Mouse (Mus musculus) midbrain, embryonic 16.5 days (tissue): Measurements from ENCODE around the gene Col26a1. TPM values are rescaled to one million over a fixed set of nuclear protein-coding genes. Genes with fewer than 3 reads are reported as not detected.

ENCODE experiments used
- ATAC-seq: fragments of 200-750 bp; cut with Nextera tagmentation; 2 replicates; pipeline ENCODE4 v1.8.0; 2017; ENCODE audit warnings: moderate TSS enrichment
- H3K27ac ChIP-seq: fragments of 300-500 bp; sonication (generic); 2 replicates; pipeline ENCODE4 v1.5.1; 2014; ENCODE audit warnings: mild to moderate bottlenecking, low read length, mixed read lengths
- H3K27me3 ChIP-seq: fragments of 300-500 bp; sonication (generic); 2 replicates; pipeline ENCODE4 v1.6.1; 2014; ENCODE audit warnings: low read depth, low read length, mixed read lengths; ENCODE audit not compliant: control insufficient read depth, insufficient read depth
- H3K36me3 ChIP-seq: fragments of 300-500 bp; sonication (generic); 2 replicates; pipeline ENCODE4 v1.6.1; 2014; ENCODE audit warnings: mild to moderate bottlenecking, low read length, moderate library complexity, mixed read lengths; ENCODE audit not compliant: control insufficient read depth, insufficient read depth
- H3K4me1 ChIP-seq: fragments of 300-500 bp; sonication (generic); 2 replicates; pipeline ENCODE4 v1.6.1; 2014; ENCODE audit warnings: mild to moderate bottlenecking, low read length, mixed read lengths; ENCODE audit not compliant: control insufficient read depth, insufficient read depth
- H3K4me2 ChIP-seq: fragments of 300-500 bp; sonication (generic); 2 replicates; pipeline ENCODE4 v1.6.1; 2014; ENCODE audit warnings: mild to moderate bottlenecking, low read length, mixed read lengths
- H3K4me3 ChIP-seq: fragments of 300-500 bp; sonication (generic); 2 replicates; pipeline ENCODE4 v1.5.1; 2014; ENCODE audit warnings: low read depth, mild to moderate bottlenecking, low read length, moderate library complexity, mixed read lengths
- H3K9ac ChIP-seq: fragments of 300-500 bp; sonication (generic); 2 replicates; pipeline ENCODE4 v1.6.1; 2014; ENCODE audit warnings: low read depth, low read length, mixed read lengths
- H3K9me3 ChIP-seq: fragments of 300-500 bp; sonication (generic); replicated peaks from 2 replicates; pipeline ENCODE4 v1.6.1; 2014; ENCODE audit warnings: mild to moderate bottlenecking, low read length, mixed read lengths; ENCODE audit not compliant: control insufficient read depth, poor library complexity, severe bottlenecking
- WGBS: fragments of 180-500 bp; shearing (Covaris S2); extraction: QIAGEN DNeasy Blood & Tissue Kit; methylation state at CpG from one replicate; pipeline ENCODE4 v1.1.7; 2014; 5-methylcytosine and 5-hydroxymethylcytosine counted together
- polyA plus RNA-seq: library from polyadenylated mRNA; unstranded; fragments of >200 nt; fragmentation: Nextera tagmentation; extraction: Ambion mirVana; gene quantifications from 2 replicates; pipeline ENCODE4 v1.2.1, GENCODE M21; 2015

Gene Col26a1
- polyA plus RNA-seq, 1 experiment from 2014 or later = 24.4 TPM

- Histone ChIP-seq H3K4me3 (peak overlapping the region; percentile 5; the same call in 1 of the 2 replicates), H3K9me3 (no peaks in the 10 kb centered on the region), H3K9ac (peak overlapping the region; percentile 50), H3K27ac (no peak overlapping the region), H3K4me1 (peaks cover 8% of the 10 kb centered on the region), H3K4me2 (peak overlapping the region; percentile 38), H3K27me3 (no peaks in the 10 kb centered on the region), H3K36me3 (no peaks in the 10 kb centered on the region)
- 5% methylated on average over 17 of the region's 17 CpGs for WGBS
- no peak for ATAC-seq
Measured at GRCm38 (mm10) chr5:136802732-136803131, 80.3 kb downstream of the Col26a1 start.

GRCm38 (mm10) chr5:136796917-136797316 lies 86.1 kb downstream of the Col26a1 start:
- Histone ChIP-seq H3K36me3 (no peaks in the 10 kb centered on the region), H3K9ac (no peak overlapping the region), H3K27ac (no peak overlapping the region), H3K4me2 (no peak overlapping the region), H3K27me3 (no peaks in the 10 kb centered on the region), H3K4me3 (no peak overlapping the region), H3K9me3 (no peaks in the 10 kb centered on the region), H3K4me1 (no peaks in the 10 kb centered on the region)
- ATAC-seq = no peak
- WGBS = 19% methylated on average over 2 of the region's 2 CpGs

- H3K36me3 ChIP-seq = no peaks in the 10 kb centered on the region
- no peaks in the 10 kb centered on the region for H3K27me3 ChIP-seq
- no peaks in the 10 kb centered on the region for H3K9me3 ChIP-seq
- no peak overlapping the region for H3K4me2 ChIP-seq
- no peaks in the 10 kb centered on the region for H3K4me1 ChIP-seq
- ATAC-seq = no peak
- no peak overlapping the region for H3K27ac ChIP-seq
- H3K4me3 ChIP-seq = no peak overlapping the region
- H3K9ac ChIP-seq = no peak overlapping the region
- 90% methylated on average over 15 of the region's 15 CpGs for WGBS
Measured at GRCm38 (mm10) chr5:136793807-136794206, 89.2 kb downstream of the Col26a1 start.

- no peaks in the 10 kb centered on the region for H3K27me3 ChIP-seq
- H3K9me3 ChIP-seq = no peaks in the 10 kb centered on the region
- ATAC-seq = no peak
- no peak overlapping the region for H3K9ac ChIP-seq
- no peak overlapping the region for H3K4me3 ChIP-seq
- H3K27ac ChIP-seq = no peak overlapping the region
- H3K4me2 ChIP-seq = no peak overlapping the region
- 73% methylated on average over 10 of the region's 10 CpGs for WGBS
- no peaks in the 10 kb centered on the region for H3K4me1 ChIP-seq
- no peaks in the 10 kb centered on the region for H3K36me3 ChIP-seq
Measured at GRCm38 (mm10) chr5:136792541-136792940, 90.5 kb downstream of the Col26a1 start.

- no peak overlapping the region for H3K9ac ChIP-seq
- no peak for ATAC-seq
- H3K4me3 ChIP-seq = no peak overlapping the region
- H3K36me3 ChIP-seq = no peaks in the 10 kb centered on the region
- no peaks in the 10 kb centered on the region for H3K4me1 ChIP-seq
- 38% methylated on average over 3 of the region's 3 CpGs for WGBS
- H3K27me3 ChIP-seq = no peaks in the 10 kb centered on the region
- H3K4me2 ChIP-seq = 0 out of 2 replicates have a peak overlapping the region, but pooled peaks have one; percentile 15
- H3K9me3 ChIP-seq = no peaks in the 10 kb centered on the region
- no peak overlapping the region for H3K27ac ChIP-seq
Measured at GRCm38 (mm10) chr5:136791204-136791603, 91.8 kb downstream of the Col26a1 start.

GRCm38 (mm10) chr5:136790570-136791196 lies 92.3 kb downstream of the Col26a1 start:
- Histone ChIP-seq H3K9me3 (no peaks in the 10 kb centered on the region), H3K9ac (no peak overlapping the region), H3K27ac (no peak overlapping the region), H3K36me3 (no peaks in the 10 kb centered on the region), H3K4me1 (no peaks in the 10 kb centered on the region), H3K27me3 (no peaks in the 10 kb centered on the region), H3K4me3 (no peak overlapping the region), H3K4me2 (0 out of 2 replicates have a peak overlapping the region, but pooled peaks have one; percentile 15)
- ATAC-seq = peak; percentile 64
- WGBS = 13% methylated on average over 11 of the region's 11 CpGs

- no peak for ATAC-seq
- no peaks in the 10 kb centered on the region for H3K4me1 ChIP-seq
- no peaks in the 10 kb centered on the region for H3K27me3 ChIP-seq
- WGBS = 78% methylated on average over 8 of the region's 8 CpGs
- H3K4me2 ChIP-seq = no peak overlapping the region
- no peaks in the 10 kb centered on the region for H3K9me3 ChIP-seq
- H3K4me3 ChIP-seq = no peak overlapping the region
- no peak overlapping the region for H3K9ac ChIP-seq
- no peak overlapping the region for H3K27ac ChIP-seq
- no peaks in the 10 kb centered on the region for H3K36me3 ChIP-seq
Measured at GRCm38 (mm10) chr5:136784531-136784930, 98.5 kb downstream of the Col26a1 start.

- H3K36me3 ChIP-seq = no peaks in the 10 kb centered on the region
- H3K27me3 ChIP-seq = no peaks in the 10 kb centered on the region
- H3K4me2 ChIP-seq = peak overlapping the region; percentile 28
- H3K9ac ChIP-seq = no peak overlapping the region
- no peaks in the 10 kb centered on the region for H3K9me3 ChIP-seq
- H3K27ac ChIP-seq = no peak overlapping the region
- ATAC-seq = no peak
- no peak overlapping the region for H3K4me3 ChIP-seq
- WGBS = 60% methylated on average over 13 of the region's 13 CpGs
- H3K4me1 ChIP-seq = no peaks in the 10 kb centered on the region
Measured at GRCm38 (mm10) chr5:136782600-136782999, 100.4 kb downstream of the Col26a1 start.

GRCm38 (mm10) chr5:136780465-136780864 lies 102.5 kb downstream of the Col26a1 start:
- H3K27me3 ChIP-seq = no peaks in the 10 kb centered on the region
- no peak overlapping the region for H3K27ac ChIP-seq
- no peaks in the 10 kb centered on the region for H3K9me3 ChIP-seq
- no peaks in the 10 kb centered on the region for H3K4me1 ChIP-seq
- no peak overlapping the region for H3K4me2 ChIP-seq
- no peak overlapping the region for H3K4me3 ChIP-seq
- no peaks in the 10 kb centered on the region for H3K36me3 ChIP-seq
- no peak for ATAC-seq
- 47% methylated on average over 10 of the region's 10 CpGs for WGBS
- no peak overlapping the region for H3K9ac ChIP-seq
